8 mouse cellular contexts compared by ENCODE assay signal in the genomic region with DNA sequence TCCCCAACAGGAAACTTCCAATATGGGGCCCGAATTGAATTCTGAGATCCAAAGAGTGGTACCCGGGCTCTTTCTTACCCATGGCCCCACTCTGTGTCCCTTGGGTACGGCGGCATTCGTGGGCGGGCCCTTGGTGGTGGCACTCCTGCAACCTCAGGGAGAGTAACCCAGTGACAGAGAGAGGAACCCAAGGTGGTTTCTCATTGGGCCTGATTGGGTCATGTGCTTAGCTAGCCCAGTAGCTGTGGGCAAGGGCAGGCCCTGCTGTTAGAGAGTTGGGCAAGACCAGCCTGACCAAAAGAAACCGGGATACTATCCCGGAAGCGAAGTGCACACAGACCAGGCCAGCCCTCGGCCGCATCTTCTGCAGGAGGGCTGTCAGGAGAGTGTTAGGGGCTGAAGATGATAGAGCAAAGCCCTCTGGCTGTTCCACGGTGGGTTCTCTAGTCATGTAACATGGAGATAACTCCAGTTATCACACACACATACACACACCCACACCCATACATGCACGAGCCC. TPM values are rescaled to one million over a fixed set of nuclear protein-coding genes. Genes with fewer than 3 reads are reported as not detected.
A peak's percentile ranks its signal among the peaks of the same experiment; 100 is the strongest.
DNase-seq lines count a peak whose midpoint lies in the region; ATAC-seq and TF ChIP-seq lines count a peak whose summit lies in the region.

No protein-coding gene starts in this region.

- H3K27ac ChIP-seq in embryonic facial prominence, embryonic 15.5 days (replicated peaks), result peak overlapping the region; percentile 83
- peak overlapping the region; percentile 78 for H3K27ac ChIP-seq in heart, embryonic 15.5 days
- H3K27ac ChIP-seq in kidney, postnatal 0 days, result peak overlapping the region; percentile 91
- no peak overlapping the region for H3K27ac ChIP-seq in cerebellum, adult 2 months (ENCODE audit: insufficient read depth, low read length)

- H3K27me3 ChIP-seq in embryonic facial prominence, embryonic 15.5 days, result no peaks in the 10 kb centered on the region
- no peaks in the 10 kb centered on the region for H3K27me3 ChIP-seq in heart, embryonic 15.5 days
- no peaks in the 10 kb centered on the region for H3K27me3 ChIP-seq in kidney, postnatal 0 days (ENCODE audit: insufficient read depth, low read length)
- no peaks in the 10 kb centered on the region for H3K27me3 ChIP-seq in cerebellum, adult 2 months (ENCODE audit: control insufficient read depth, insufficient read depth, low read length)

- H3K9me3 ChIP-seq in embryonic facial prominence, embryonic 15.5 days (replicated peaks), result no peaks in the 10 kb centered on the region
- no peaks in the 10 kb centered on the region for H3K9me3 ChIP-seq in heart, embryonic 15.5 days (replicated peaks)
- no peaks in the 10 kb centered on the region for H3K9me3 ChIP-seq in kidney, postnatal 0 days (replicated peaks; ENCODE audit: low read length)

- peak overlapping the region; percentile 26 for H3K4me2 ChIP-seq in embryonic facial prominence, embryonic 15.5 days (replicated peaks)
- H3K4me2 ChIP-seq in heart, embryonic 15.5 days, result peak overlapping the region; percentile 58
- peak overlapping the region; percentile 47 for H3K4me2 ChIP-seq in kidney, postnatal 0 days (ENCODE audit: low read length)

- peaks cover 11% of the 10 kb centered on the region for H3K36me3 ChIP-seq in embryonic facial prominence, embryonic 15.5 days
- no peaks in the 10 kb centered on the region for H3K36me3 ChIP-seq in heart, embryonic 15.5 days
- no peaks in the 10 kb centered on the region for H3K36me3 ChIP-seq in kidney, postnatal 0 days (ENCODE audit: insufficient read depth, low read length)

- no peak for TF ChIP-seq CTCF in kidney, postnatal 0 days (IDR thresholded peaks at IDR 0.05; ENCODE audit: low read depth)
- no peak for TF ChIP-seq CTCF in cerebellum, adult 2 months (IDR thresholded peaks at IDR 0.05; ENCODE audit: borderline replicate concordance, insufficient read depth, low read depth, low read length)

- peaks cover 40% of the 10 kb centered on the region for H3K4me1 ChIP-seq in embryonic facial prominence, embryonic 15.5 days
- H3K4me1 ChIP-seq in heart, embryonic 15.5 days (replicated peaks), result peaks cover 33% of the 10 kb centered on the region
- peaks cover 23% of the 10 kb centered on the region for H3K4me1 ChIP-seq in kidney, postnatal 0 days (replicated peaks; ENCODE audit: insufficient read depth, low read length)
- H3K4me1 ChIP-seq in cerebellum, adult 2 months (ENCODE audit: control insufficient read depth, insufficient read depth, low read length), result peaks cover 4% of the 10 kb centered on the region; the same call in 1 of the 2 replicates

- peak overlapping the region; percentile 16; the same call in 1 of the 2 replicates for H3K4me3 ChIP-seq in embryonic facial prominence, embryonic 15.5 days (replicated peaks)
- peak overlapping the region; percentile 40 for H3K4me3 ChIP-seq in heart, embryonic 15.5 days
- H3K4me3 ChIP-seq in kidney, postnatal 0 days (replicated peaks; ENCODE audit: low read depth, low read length), result 0 out of 2 replicates have a peak overlapping the region, but pooled peaks have one; percentile 6
- H3K4me3 ChIP-seq in cerebellum, adult 2 months (replicated peaks; ENCODE audit: insufficient read depth, low read depth, low read length), result no peak overlapping the region

- TF ChIP-seq POLR2A in cerebellum, adult 2 months (IDR thresholded peaks at IDR 0.05; ENCODE audit: borderline replicate concordance, insufficient read depth, low read length), result no peak

- peak; percentile 56; the same call in 1 of the 2 replicates for ATAC-seq in embryonic facial prominence, embryonic 15.5 days (ENCODE audit: insufficient number of reproducible peaks, low FRiP score, low TSS enrichment, low read depth)
- peak; percentile 87 for ATAC-seq in heart, embryonic 15.5 days (replicated peaks; ENCODE audit: insufficient number of reproducible peaks, insufficient read depth, low FRiP score, low read depth)
- peak; percentile 89 for ATAC-seq in kidney, postnatal 0 days (replicated peaks; ENCODE audit: low FRiP score, low read depth)

- DNase-seq in urinary bladder, adult 18-20 months (ENCODE audit: low spot score in 2 of 2), result peak; percentile 50 to 61
- no peak for DNase-seq in urinary bladder, postnatal 10 days (ENCODE audit: low spot score)
- peak; percentile 83 for DNase-seq in kidney, postnatal 0 days (ENCODE audit: low spot score)
- DNase-seq in lung, postnatal 36 days, result peak; percentile 92
- peak; percentile 73 for DNase-seq in skeletal muscle tissue, adult 2 months (ENCODE audit: low read depth, low spot score)
- no peak for DNase-seq in cerebellum, adult 2 months

- H3K9ac ChIP-seq in embryonic facial prominence, embryonic 15.5 days, result no peak overlapping the region
- H3K9ac ChIP-seq in heart, embryonic 15.5 days, result peak overlapping the region; percentile 46
- H3K9ac ChIP-seq in kidney, postnatal 0 days (ENCODE audit: low read depth, low read length), result 0 out of 2 replicates have a peak overlapping the region, but pooled peaks have one; percentile 10

- WGBS in embryonic facial prominence, embryonic 15.5 days, result 9% methylated on average over 13 of the region's 13 CpGs
- 6% methylated on average over 13 of the region's 13 CpGs for WGBS in heart, embryonic 15.5 days
- WGBS in kidney, postnatal 0 days, result 8% methylated on average over 13 of the region's 13 CpGs
- 26% methylated on average over 13 of the region's 13 CpGs for WGBS in cerebellum, adult 2 months

RNA-seq across cellular contexts. Expression of gene Adnp, which starts 36.7 kb away (rescaled TPM):
- polyA plus RNA-seq in embryonic facial prominence, embryonic 15.5 days (2015; fragmentation: Nextera tagmentation; extraction: Ambion mirVana), result 3.4 and 7.6 TPM in 2 replicates
- 6.6 and 7.8 TPM in 2 replicates for polyA plus RNA-seq in heart, embryonic 15.5 days (2015; fragmentation: Nextera tagmentation; extraction: Ambion mirVana)
- polyA plus RNA-seq in kidney, postnatal 0 days (2015; fragmentation: Nextera tagmentation; extraction: Ambion mirVana), result 6.0 and 13.1 TPM in 2 replicates
- 25.9 and 33.0 TPM in 2 replicates for polyA plus RNA-seq in cerebellum, adult 2 months (2012; rRNA removed)

RNA-seq across cellular contexts. Expression of gene Gm20716, which starts 59.9 kb away (rescaled TPM):
- polyA plus RNA-seq in embryonic facial prominence, embryonic 15.5 days (2015; fragmentation: Nextera tagmentation; extraction: Ambion mirVana), result 18.3 and 18.6 TPM in 2 replicates
- polyA plus RNA-seq in heart, embryonic 15.5 days (2015; fragmentation: Nextera tagmentation; extraction: Ambion mirVana), result 10.9 and 14.2 TPM in 2 replicates
- 8.3 and 11.1 TPM in 2 replicates for polyA plus RNA-seq in kidney, postnatal 0 days (2015; fragmentation: Nextera tagmentation; extraction: Ambion mirVana)
- polyA plus RNA-seq in cerebellum, adult 2 months (2012; rRNA removed), result 36.1 and 39.9 TPM in 2 replicates

Comparison
In these comparisons a context has a peak if more than half of its experiments do, and no peak if none do; other contexts are left out.
1. DNase-seq: peak in urinary bladder, adult 18-20 months (2 of 2), kidney, postnatal 0 days (single experiment), lung, postnatal 36 days (single experiment) and skeletal muscle tissue, adult 2 months (single experiment); none in urinary bladder, postnatal 10 days (single experiment) and cerebellum, adult 2 months (0 of 2).
2. Peak in every context shown above with its lines, with median percentiles within 50 percentile points of each other: ATAC-seq and H3K4me2 ChIP-seq.